Mouse (Mus musculus) stomach, postnatal 0 days (tissue): ENCODE data around the gene Arhgap29. TPM values are rescaled to one million over a fixed set of nuclear protein-coding genes. Genes with fewer than 3 reads are reported as not detected.

Source experiments
- ATAC-seq: fragments of 200-750 bp; cut with Nextera tagmentation; 2 replicates; pipeline ENCODE4 v1.8.0; 2017; ENCODE audit not compliant: low FRiP score, low TSS enrichment
- DNase-seq: peaks from one replicate; pipeline ENCODE4 v3.0.0-alpha.2; 2016; ENCODE audit warnings: low spot score
- H3K27ac ChIP-seq: fragments of 300-500 bp; sonication (generic); replicated peaks from 2 replicates; pipeline ENCODE4 v1.5.1; 2014; ENCODE audit warnings: mild to moderate bottlenecking, control low read depth
- H3K27me3 ChIP-seq: fragments of 300-500 bp; sonication (generic); 2 replicates; pipeline ENCODE4 v1.6.1; 2014; ENCODE audit warnings: low read length; ENCODE audit not compliant: control insufficient read depth, insufficient read depth
- H3K36me3 ChIP-seq: fragments of 300-500 bp; sonication (generic); 2 replicates; pipeline ENCODE4 v1.6.1; 2014; ENCODE audit warnings: low read length, mixed read lengths; ENCODE audit not compliant: control insufficient read depth, insufficient read depth
- H3K4me1 ChIP-seq: fragments of 300-500 bp; sonication (generic); replicated peaks from 2 replicates; pipeline ENCODE4 v1.6.1; 2014; ENCODE audit warnings: antibody characterized with exemption; ENCODE audit not compliant: control insufficient read depth, insufficient read depth
- H3K4me2 ChIP-seq: fragments of 300-500 bp; sonication (generic); replicated peaks from 2 replicates; pipeline ENCODE4 v1.6.1; 2014; ENCODE audit warnings: low read depth, mild to moderate bottlenecking, control low read depth, moderate library complexity
- H3K4me3 ChIP-seq: fragments of 300-500 bp; sonication (generic); 2 replicates; pipeline ENCODE4 v1.5.1; 2014; ENCODE audit warnings: low read depth, low read length, control low read depth
- H3K9ac ChIP-seq: fragments of 300-500 bp; sonication (generic); 2 replicates; pipeline ENCODE4 v1.6.1; 2014; ENCODE audit warnings: mild to moderate bottlenecking, low read length, control low read depth, mixed read lengths
- H3K9me3 ChIP-seq: fragments of 300-500 bp; sonication (generic); 2 replicates; pipeline ENCODE4 v1.6.1; 2016; ENCODE audit warnings: low read length; ENCODE audit not compliant: control insufficient read depth
- CTCF ChIP-seq: IDR thresholded peaks from 2 replicates; pipeline ENCODE4 v1.5.1; 2016; ENCODE audit warnings: antibody characterized with exemption, low read depth, mild to moderate bottlenecking, moderate library complexity
- EP300 ChIP-seq: optimal IDR thresholded peaks from 2 replicates; pipeline ENCODE3; 2016; ENCODE audit warnings: antibody characterized with exemption
- WGBS: fragments of 180-500 bp; shearing (Covaris S2); extraction: QIAGEN DNeasy Blood & Tissue Kit; methylation state at CpG from one replicate; pipeline ENCODE4 v1.1.7; 2014; 5-methylcytosine and 5-hydroxymethylcytosine counted together
- polyA plus RNA-seq: library from polyadenylated mRNA; unstranded; fragments of >200 nt; fragmentation: Nextera tagmentation; extraction: Ambion mirVana; gene quantifications from 2 replicates; pipeline ENCODE4 v1.2.1, GENCODE M21; 2015

Arhgap29 gene
- polyA plus RNA-seq, 1 experiment from 2014 or later = 16.6 TPM

GRCm38 (mm10) chr3:122021029-122021652 is 68.8 kb downstream of the Arhgap29 start:
- TF ChIP-seq CTCF (no peak), EP300 (no peak)
- no peak for ATAC-seq
- no peak overlapping the region for H3K4me3 ChIP-seq
- H3K4me1 ChIP-seq = no peaks in the 10 kb centered on the region
- H3K36me3 ChIP-seq = no peaks in the 10 kb centered on the region
- no peak for DNase-seq
- no peaks in the 10 kb centered on the region for H3K27me3 ChIP-seq
- 82% methylated on average over 8 of the region's 8 CpGs for WGBS
- H3K27ac ChIP-seq = no peak overlapping the region
- no peaks in the 10 kb centered on the region for H3K9me3 ChIP-seq
- H3K9ac ChIP-seq = no peak overlapping the region
- H3K4me2 ChIP-seq = no peak overlapping the region

GRCm38 (mm10) chr3:122022355-122022754 is 70.0 kb downstream of the Arhgap29 start:
- Histone ChIP-seq H3K36me3 (no peaks in the 10 kb centered on the region), H3K4me2 (no peak overlapping the region), H3K9me3 (no peaks in the 10 kb centered on the region), H3K27ac (no peak overlapping the region), H3K9ac (no peak overlapping the region), H3K4me3 (no peak overlapping the region), H3K27me3 (no peaks in the 10 kb centered on the region), H3K4me1 (no peaks in the 10 kb centered on the region)
- TF ChIP-seq EP300 (no peak), CTCF (no peak)
- 81% methylated on average over 3 of the region's 3 CpGs for WGBS
- ATAC-seq = no peak
- DNase-seq = no peak

GRCm38 (mm10) chr3:122026676-122027075 is 74.3 kb downstream of the Arhgap29 start:
- no peak overlapping the region for H3K4me2 ChIP-seq
- TF ChIP-seq EP300 (no peak), CTCF (no peak)
- no peak overlapping the region for H3K9ac ChIP-seq
- no peaks in the 10 kb centered on the region for H3K27me3 ChIP-seq
- no peaks in the 10 kb centered on the region for H3K9me3 ChIP-seq
- WGBS = 33% methylated on average over 5 of the region's 5 CpGs
- H3K4me1 ChIP-seq = no peaks in the 10 kb centered on the region
- no peak for DNase-seq
- H3K27ac ChIP-seq = no peak overlapping the region
- ATAC-seq = peak; percentile 21; the same call in 1 of the 2 replicates
- H3K36me3 ChIP-seq = no peaks in the 10 kb centered on the region
- H3K4me3 ChIP-seq = no peak overlapping the region

GRCm38 (mm10) chr3:122027776-122028175 is 75.4 kb downstream of the Arhgap29 start:
- Histone ChIP-seq H3K4me2 (no peak overlapping the region), H3K36me3 (no peaks in the 10 kb centered on the region)

GRCm38 (mm10) chr3:122033248-122033837 is 81.0 kb downstream of the Arhgap29 start:
- no peak for DNase-seq
- Histone ChIP-seq H3K9me3 (no peaks in the 10 kb centered on the region), H3K4me2 (no peak overlapping the region), H3K36me3 (no peaks in the 10 kb centered on the region), H3K4me1 (peaks cover 8% of the 10 kb centered on the region), H3K4me3 (no peak overlapping the region), H3K27me3 (no peaks in the 10 kb centered on the region), H3K27ac (peak overlapping the region; percentile 63; the same call in 1 of the 2 replicates), H3K9ac (no peak overlapping the region)
- WGBS = 34% methylated on average over 9 of the region's 9 CpGs
- ATAC-seq = no peak
- TF ChIP-seq EP300 = no peak
- no peak for TF ChIP-seq CTCF

More at GRCm38 (mm10) chr3:122027776-122028175, 75.4 kb downstream of the Arhgap29 start:
- DNase-seq = no peak
- H3K4me1 ChIP-seq = no peaks in the 10 kb centered on the region
- 85% methylated on average over 8 of the region's 8 CpGs for WGBS
- no peak for TF ChIP-seq EP300
- no peak for TF ChIP-seq CTCF
- H3K4me3 ChIP-seq = no peak overlapping the region
- no peak overlapping the region for H3K9ac ChIP-seq
- H3K27ac ChIP-seq = no peak overlapping the region
- no peaks in the 10 kb centered on the region for H3K27me3 ChIP-seq
- no peak for ATAC-seq
- no peaks in the 10 kb centered on the region for H3K9me3 ChIP-seq

GRCm38 (mm10) chr3:122034240-122034639 is 81.9 kb downstream of the Arhgap29 start:
- TF ChIP-seq CTCF (no peak), EP300 (no peak)
- H3K4me1 ChIP-seq = peaks cover 8% of the 10 kb centered on the region
- H3K36me3 ChIP-seq = no peaks in the 10 kb centered on the region
- WGBS = 36% methylated on average over 5 of the region's 5 CpGs
- H3K27me3 ChIP-seq = no peaks in the 10 kb centered on the region
- no peak overlapping the region for H3K4me3 ChIP-seq
- peak overlapping the region; percentile 63; the same call in 1 of the 2 replicates for H3K27ac ChIP-seq
- H3K9me3 ChIP-seq = no peaks in the 10 kb centered on the region
- ATAC-seq (peak; percentile 59; the same call in 1 of the 2 replicates), DNase-seq (no peak)
- H3K9ac ChIP-seq = no peak overlapping the region
- H3K4me2 ChIP-seq = no peak overlapping the region
